Mouse (Mus musculus) heart, postnatal 4 days (tissue): ENCODE data around the gene Znrf1. TPM values are rescaled to one million over a fixed set of nuclear protein-coding genes. Genes with fewer than 3 reads are reported as not detected.

Source experiments
- DNase-seq: peaks from one replicate; pipeline ENCODE4 v3.0.0; 2021
- total RNA-seq, 2 experiments: library from RNA; stranded (reverse); gene quantifications; 2 replicates each; pipeline ENCODE4 v1.2.3; 2021

The Znrf1 gene
- total RNA-seq, 2 experiments from 2014 or later, result 60.1 to 60.5 TPM

- DNase-seq, result no peak
Observed at GRCm38 (mm10) chr8:111535491-111535890, 406 bp upstream of the Znrf1 start.

- DNase-seq, result peak; percentile 40
Observed at GRCm38 (mm10) chr8:111536978-111537764, 1.3 kb downstream of the Znrf1 start.

GRCm38 (mm10) chr8:111537765-111538158 is 1.9 kb downstream of the Znrf1 start:
- no peak for DNase-seq

- DNase-seq, result peak; percentile 39
Observed at GRCm38 (mm10) chr8:111538194-111538593, 2.3 kb downstream of the Znrf1 start.

GRCm38 (mm10) chr8:111539422-111540076 is 3.7 kb downstream of the Znrf1 start:
- DNase-seq, result no peak

GRCm38 (mm10) chr8:111543712-111544380 is 7.9 kb downstream of the Znrf1 start:
- DNase-seq, result peak; percentile 41

GRCm38 (mm10) chr8:111545406-111546156 is 9.7 kb downstream of the Znrf1 start:
- no peak for DNase-seq

- DNase-seq, result no peak
Observed at GRCm38 (mm10) chr8:111547144-111547543, 11.2 kb downstream of the Znrf1 start.

GRCm38 (mm10) chr8:111548201-111548600 is 12.3 kb downstream of the Znrf1 start:
- DNase-seq, result no peak

GRCm38 (mm10) chr8:111550002-111550870 is 14.3 kb downstream of the Znrf1 start:
- peak; percentile 21 for DNase-seq

- DNase-seq, result no peak
Observed at GRCm38 (mm10) chr8:111551511-111552130, 15.7 kb downstream of the Znrf1 start.

GRCm38 (mm10) chr8:111561824-111562223 is 25.9 kb downstream of the Znrf1 start:
- peak; percentile 48 for DNase-seq

GRCm38 (mm10) chr8:111562274-111562803 is 26.4 kb downstream of the Znrf1 start:
- DNase-seq, result no peak

- DNase-seq, result no peak
Observed at GRCm38 (mm10) chr8:111563075-111563474, 27.2 kb downstream of the Znrf1 start.

GRCm38 (mm10) chr8:111563687-111564086 is 27.8 kb downstream of the Znrf1 start:
- no peak for DNase-seq

- no peak for DNase-seq
Observed at GRCm38 (mm10) chr8:111564093-111564492, 28.2 kb downstream of the Znrf1 start.

- no peak for DNase-seq
Observed at GRCm38 (mm10) chr8:111565784-111566191, 29.9 kb downstream of the Znrf1 start.

GRCm38 (mm10) chr8:111566326-111566725 is 30.4 kb downstream of the Znrf1 start:
- DNase-seq, result no peak

- DNase-seq, result no peak
Observed at GRCm38 (mm10) chr8:111567571-111567970, 31.7 kb downstream of the Znrf1 start.

- DNase-seq, result no peak
Observed at GRCm38 (mm10) chr8:111568029-111568428, 32.1 kb downstream of the Znrf1 start.

- no peak for DNase-seq
Observed at GRCm38 (mm10) chr8:111569926-111570325, 34.0 kb downstream of the Znrf1 start.
